Mouse (Mus musculus): Measurements from ENCODE around the gene Espl1. TPM values are rescaled to one million over a fixed set of nuclear protein-coding genes. Genes with fewer than 3 reads are reported as not detected.

Gene Espl1
- polyA plus RNA-seq, 1 experiment from 2014 or later: 11.5 TPM

DNA sequence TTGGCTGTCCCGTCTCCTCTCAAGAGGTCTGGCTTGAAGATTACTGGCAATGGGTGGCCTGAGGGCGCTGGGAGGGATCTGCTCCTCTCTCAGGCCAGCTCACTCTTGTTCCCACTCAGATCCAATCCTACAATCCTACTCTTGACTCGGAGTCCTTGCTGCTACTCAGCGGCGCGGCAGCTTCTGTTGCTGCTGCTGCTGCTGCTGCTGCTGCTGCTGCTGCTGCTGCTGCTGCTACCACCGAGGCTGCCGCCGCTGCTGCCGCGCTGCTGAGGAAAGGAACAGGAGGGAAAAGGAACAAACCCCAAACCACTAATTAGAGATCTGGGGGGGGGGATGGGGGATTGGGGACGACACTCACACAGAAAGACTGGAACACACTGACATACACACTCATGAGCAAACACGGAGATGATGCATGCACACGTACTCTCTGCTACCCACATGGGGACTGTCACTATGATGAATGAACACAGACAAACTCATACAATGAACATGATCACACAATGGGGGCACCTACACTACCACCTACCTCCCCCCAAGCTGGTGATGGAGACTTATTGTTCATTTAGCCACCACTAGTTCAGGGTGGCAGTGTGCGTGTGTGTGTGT is 70.8 kb downstream of the Espl1 start, which contains the start of gene Sp7:
Sp7 (minus strand) TSS at position 450 of the 612 bp plus-strand sequence.
- H3K36me3 ChIP-seq (ENCODE audit: control insufficient read depth, insufficient read depth, low read length): no peaks in the 10 kb centered on the region
- H3K27ac ChIP-seq (ENCODE audit: low read depth, low read length): no peak within 1 kb of the TSS
- no peak for ATAC-seq
- 0 out of 2 replicates have a peak within 1 kb of the TSS, but pooled peaks have one; percentile 6 for H3K4me3 ChIP-seq (ENCODE audit: low read depth, low read length)
- WGBS: 8% methylated on average over 15 of the region's 15 CpGs
- H3K4me1 ChIP-seq (ENCODE audit: control insufficient read depth, insufficient read depth, low read length): no peaks in the 10 kb centered on the region
- peak; percentile 46 for DNase-seq (ENCODE audit: low spot score)
- H3K27me3 ChIP-seq (replicated peaks; ENCODE audit: control insufficient read depth, insufficient read depth, low read length): peaks cover 9% of the 10 kb centered on the region; the same call in 1 of the 2 replicates
- no peaks in the 10 kb centered on the region for H3K9me3 ChIP-seq (replicated peaks; ENCODE audit: control insufficient read depth, low read length)
- H3K4me2 ChIP-seq (ENCODE audit: low read length): peak within 1 kb of the TSS; percentile 42
- peak within 1 kb of the TSS; percentile 40; the same call in 1 of the 2 replicates for H3K9ac ChIP-seq (ENCODE audit: low read length)

DNA sequence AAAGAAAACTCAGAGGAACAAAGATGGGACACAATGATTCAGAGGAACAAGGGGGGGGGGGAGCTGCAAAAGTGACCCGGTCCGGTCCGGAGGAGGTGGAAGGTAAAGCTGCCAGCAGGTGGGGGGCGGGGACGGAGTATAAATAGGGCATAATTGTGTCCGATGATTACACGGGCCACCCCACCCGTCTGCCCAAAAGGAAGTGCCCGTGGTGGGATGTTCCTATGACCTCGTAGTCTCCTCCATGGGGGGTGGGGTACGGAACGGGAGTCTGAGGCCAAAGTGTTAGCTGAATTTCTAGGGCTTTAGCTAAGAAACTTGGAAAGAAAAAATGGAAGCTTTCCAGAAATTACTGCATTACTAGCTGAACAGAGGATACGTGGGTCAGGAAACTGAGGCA is 73.9 kb downstream of the Espl1 start:
- Histone ChIP-seq H3K27ac (ENCODE audit: low read depth, low read length) (no peak overlapping the region), H3K36me3 (ENCODE audit: control insufficient read depth, insufficient read depth, low read length) (no peaks in the 10 kb centered on the region), H3K4me2 (ENCODE audit: low read length) (no peak overlapping the region), H3K27me3 (replicated peaks; ENCODE audit: control insufficient read depth, insufficient read depth, low read length) (peaks cover 9% of the 10 kb centered on the region; the same call in 1 of the 2 replicates), H3K4me1 (ENCODE audit: control insufficient read depth, insufficient read depth, low read length) (no peaks in the 10 kb centered on the region), H3K9me3 (replicated peaks; ENCODE audit: control insufficient read depth, low read length) (no peaks in the 10 kb centered on the region), H3K4me3 (ENCODE audit: low read depth, low read length) (no peak overlapping the region), H3K9ac (ENCODE audit: low read length) (no peak overlapping the region)
- DNase-seq (ENCODE audit: low spot score) (no peak), ATAC-seq (no peak)
- 11% methylated on average over 13 of the region's 13 CpGs for WGBS

GRCm38 (mm10) chr15:102370727-102371126 is 74.7 kb downstream of the Espl1 start:
- Histone ChIP-seq H3K36me3 (ENCODE audit: control insufficient read depth, insufficient read depth, low read length) (no peaks in the 10 kb centered on the region), H3K27me3 (replicated peaks; ENCODE audit: control insufficient read depth, insufficient read depth, low read length) (peaks cover 8% of the 10 kb centered on the region; the same call in 1 of the 2 replicates), H3K4me1 (ENCODE audit: control insufficient read depth, insufficient read depth, low read length) (no peaks in the 10 kb centered on the region), H3K27ac (ENCODE audit: low read depth, low read length) (no peak overlapping the region), H3K4me2 (ENCODE audit: low read length) (no peak overlapping the region), H3K4me3 (ENCODE audit: low read depth, low read length) (no peak overlapping the region), H3K9ac (ENCODE audit: low read length) (0 out of 2 replicates have a peak overlapping the region, but pooled peaks have one; percentile 21), H3K9me3 (replicated peaks; ENCODE audit: control insufficient read depth, low read length) (no peaks in the 10 kb centered on the region)
- ATAC-seq: no peak
- no peak for DNase-seq (ENCODE audit: low spot score)
- WGBS: 13% methylated on average over 10 of the region's 10 CpGs

Other genes with a start within 250 kb of the Espl1 start
- gene Eif4b, start 222.5 kb upstream of the Espl1 start, polyA plus RNA-seq (2014; fragmentation: Nextera tagmentation; extraction: Ambion mirVana): 99.3 and 100 TPM in 2 replicates
- gene Tns2, start 195.9 kb upstream of the Espl1 start, polyA plus RNA-seq (2014; fragmentation: Nextera tagmentation; extraction: Ambion mirVana): 5.5 and 8.2 TPM in 2 replicates
- gene Spryd3, start 160.0 kb upstream of the Espl1 start, polyA plus RNA-seq (2014; fragmentation: Nextera tagmentation; extraction: Ambion mirVana): 20.9 and 28.1 TPM in 2 replicates
- gene Igfbp6, start 151.9 kb upstream of the Espl1 start, polyA plus RNA-seq (2014; fragmentation: Nextera tagmentation; extraction: Ambion mirVana): 1.3 and 1.6 TPM in 2 replicates
- not detected in 2 replicates for gene Soat2, start 145.7 kb upstream of the Espl1 start, polyA plus RNA-seq (2014; fragmentation: Nextera tagmentation; extraction: Ambion mirVana)
- 52.1 and 60.4 TPM in 2 replicates for gene Zfp740, start 93.0 kb upstream of the Espl1 start, polyA plus RNA-seq (2014; fragmentation: Nextera tagmentation; extraction: Ambion mirVana)
- 23.3 and 25.6 TPM in 2 replicates for gene Csad, start 91.5 kb upstream of the Espl1 start, polyA plus RNA-seq (2014; fragmentation: Nextera tagmentation; extraction: Ambion mirVana)
- 0.38 and 0.49 TPM in 2 replicates for gene Itgb7, start 64.3 kb upstream of the Espl1 start, polyA plus RNA-seq (2014; fragmentation: Nextera tagmentation; extraction: Ambion mirVana)
- 4.0 and 5.3 TPM in 2 replicates for gene Rarg, start 38.7 kb upstream of the Espl1 start, polyA plus RNA-seq (2014; fragmentation: Nextera tagmentation; extraction: Ambion mirVana)
- not detected in 2 replicates for gene Gm9918, start 25.7 kb upstream of the Espl1 start, polyA plus RNA-seq (2014; fragmentation: Nextera tagmentation; extraction: Ambion mirVana)
- gene Mfsd5, start 16.8 kb upstream of the Espl1 start, polyA plus RNA-seq (2014; fragmentation: Nextera tagmentation; extraction: Ambion mirVana): 43.8 and 48.8 TPM in 2 replicates
- gene Pfdn5, start 29.9 kb downstream of the Espl1 start, polyA plus RNA-seq (2014; fragmentation: Nextera tagmentation; extraction: Ambion mirVana): 509 and 642 TPM in 2 replicates
- gene Myg1, start 35.4 kb downstream of the Espl1 start, polyA plus RNA-seq (2014; fragmentation: Nextera tagmentation; extraction: Ambion mirVana): 90.9 and 108 TPM in 2 replicates
- 43.2 and 48.2 TPM in 2 replicates for gene Aaas, start 54.5 kb downstream of the Espl1 start, polyA plus RNA-seq (2014; fragmentation: Nextera tagmentation; extraction: Ambion mirVana)
- 0.33 and 0.39 TPM in 2 replicates for gene Sp7, start 70.9 kb downstream of the Espl1 start, polyA plus RNA-seq (2014; fragmentation: Nextera tagmentation; extraction: Ambion mirVana)
- gene Sp1, start 109.9 kb downstream of the Espl1 start, polyA plus RNA-seq (2014; fragmentation: Nextera tagmentation; extraction: Ambion mirVana): 6.6 and 7.0 TPM in 2 replicates
- gene Amhr2, start 149.1 kb downstream of the Espl1 start, polyA plus RNA-seq (2014; fragmentation: Nextera tagmentation; extraction: Ambion mirVana): 0.11 and 0.25 TPM in 2 replicates
- 103 and 116 TPM in 2 replicates for gene Prr13, start 162.8 kb downstream of the Espl1 start, polyA plus RNA-seq (2014; fragmentation: Nextera tagmentation; extraction: Ambion mirVana)
- 187 and 226 TPM in 2 replicates for gene Pcbp2, start 174.3 kb downstream of the Espl1 start, polyA plus RNA-seq (2014; fragmentation: Nextera tagmentation; extraction: Ambion mirVana)
- 13.4 TPM in 1 of 2 replicates, not detected in the other for gene Gm10337, start 207.5 kb downstream of the Espl1 start, polyA plus RNA-seq (2014; fragmentation: Nextera tagmentation; extraction: Ambion mirVana)
- 28.6 and 36.9 TPM in 2 replicates for gene Map3k12, start 220.8 kb downstream of the Espl1 start, polyA plus RNA-seq (2014; fragmentation: Nextera tagmentation; extraction: Ambion mirVana)
- 83.9 and 90.7 TPM in 2 replicates for gene Tarbp2, start 221.9 kb downstream of the Espl1 start, polyA plus RNA-seq (2014; fragmentation: Nextera tagmentation; extraction: Ambion mirVana)
- 1.3 and 1.4 TPM in 2 replicates for gene Npff, start 228.7 kb downstream of the Espl1 start, polyA plus RNA-seq (2014; fragmentation: Nextera tagmentation; extraction: Ambion mirVana)

Measured in forebrain, embryonic 14.5 days (tissue).